Mouse (Mus musculus): ENCODE measurements around the gene Irf9. TPM values are rescaled to one million over a fixed set of nuclear protein-coding genes. Genes with fewer than 3 reads are reported as not detected.

Gene Irf9
- polyA plus RNA-seq, 1 experiment = 3.3 TPM

DNA sequence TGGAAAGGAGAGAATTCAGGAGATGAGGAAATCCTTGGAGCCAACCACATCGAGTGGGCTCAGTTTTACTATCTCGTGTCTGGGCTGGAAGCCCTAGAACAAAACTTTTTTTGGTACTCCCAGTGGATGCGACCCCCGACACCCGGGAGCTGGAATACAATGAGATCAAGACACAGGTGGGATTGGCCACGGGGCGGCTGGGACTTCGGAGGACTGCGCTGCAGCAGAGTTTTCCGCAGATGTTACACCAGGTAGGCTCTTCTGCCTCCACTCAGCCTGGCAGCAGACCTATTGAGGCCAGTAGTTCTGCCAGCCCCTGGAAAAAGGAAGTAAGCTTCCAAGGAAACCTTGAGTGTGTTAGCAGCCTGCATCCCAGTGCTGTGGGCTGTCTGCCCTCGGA is 40.1 kb upstream of the Irf9 start:
- TF ChIP-seq GATA1 (IDR thresholded peaks at IDR 0.05; ENCODE audit: low read length) (no peak), TAL1 (IDR thresholded peaks at IDR 0.05; ENCODE audit: low read length) (no peak)
- Histone ChIP-seq H3K36me3 (ENCODE audit: control insufficient read depth) (peaks cover 70% of the 10 kb centered on the region), H3K4me1 (ENCODE audit: control insufficient read depth) (peaks cover 38% of the 10 kb centered on the region), H3K9me3 (ENCODE audit: control insufficient read depth, low read length) (no peaks in the 10 kb centered on the region), H3K4me3 (replicated peaks) (no peak overlapping the region), H3K27me3 (ENCODE audit: control insufficient read depth) (no peaks in the 10 kb centered on the region)

DNA sequence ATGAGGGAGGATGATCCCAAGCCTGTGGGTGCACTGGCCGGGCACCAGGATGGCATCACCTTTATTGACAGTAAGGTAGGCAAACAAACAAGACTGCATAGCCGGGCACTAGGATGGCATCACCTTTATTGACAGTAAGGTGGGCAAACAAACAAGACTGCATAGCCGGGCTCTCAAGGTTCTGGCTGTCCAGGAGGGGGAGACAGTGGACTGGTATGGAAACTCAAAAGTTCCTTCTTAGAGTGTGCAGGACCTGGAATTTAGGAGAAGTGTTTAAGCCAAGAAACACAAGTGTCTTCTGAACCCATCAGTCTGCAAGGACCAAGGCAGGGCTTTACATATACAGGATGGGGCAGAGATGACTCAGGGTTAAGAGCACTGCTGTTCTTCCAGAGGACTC is 37.6 kb upstream of the Irf9 start:
- no peaks in the 10 kb centered on the region for H3K27me3 ChIP-seq (ENCODE audit: control insufficient read depth)
- H3K9me3 ChIP-seq (ENCODE audit: control insufficient read depth, low read length) = no peaks in the 10 kb centered on the region
- peaks cover 93% of the 10 kb centered on the region for H3K36me3 ChIP-seq (ENCODE audit: control insufficient read depth)
- no peak overlapping the region for H3K4me3 ChIP-seq (replicated peaks)
- no peak for TF ChIP-seq GATA1 (IDR thresholded peaks at IDR 0.05; ENCODE audit: low read length)
- TF ChIP-seq TAL1 (IDR thresholded peaks at IDR 0.05; ENCODE audit: low read length) = no peak
- peaks cover 26% of the 10 kb centered on the region for H3K4me1 ChIP-seq (ENCODE audit: control insufficient read depth)

DNA sequence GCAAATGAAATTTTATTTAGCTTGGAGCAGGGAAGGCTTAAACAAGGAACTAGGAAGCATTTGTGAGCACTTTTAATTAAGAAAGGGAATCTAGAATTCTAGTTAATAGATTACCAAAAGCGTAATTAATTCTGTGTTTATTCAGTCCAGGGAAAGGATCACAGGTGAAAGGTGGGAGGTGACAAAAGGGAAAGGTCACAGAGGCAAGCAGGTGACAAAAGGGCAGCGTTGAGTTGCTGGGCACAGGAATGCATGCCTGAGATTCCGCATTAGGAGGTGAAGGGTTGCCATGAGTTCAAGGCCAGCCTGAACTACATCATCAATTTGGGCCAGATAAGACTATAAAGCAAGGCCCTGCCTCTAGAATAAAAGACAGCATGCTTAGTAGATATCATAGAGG is 35.9 kb upstream of the Irf9 start:
- TF ChIP-seq GATA1 (IDR thresholded peaks at IDR 0.05; ENCODE audit: low read length) (no peak), TAL1 (IDR thresholded peaks at IDR 0.05; ENCODE audit: low read length) (no peak)

DNA sequence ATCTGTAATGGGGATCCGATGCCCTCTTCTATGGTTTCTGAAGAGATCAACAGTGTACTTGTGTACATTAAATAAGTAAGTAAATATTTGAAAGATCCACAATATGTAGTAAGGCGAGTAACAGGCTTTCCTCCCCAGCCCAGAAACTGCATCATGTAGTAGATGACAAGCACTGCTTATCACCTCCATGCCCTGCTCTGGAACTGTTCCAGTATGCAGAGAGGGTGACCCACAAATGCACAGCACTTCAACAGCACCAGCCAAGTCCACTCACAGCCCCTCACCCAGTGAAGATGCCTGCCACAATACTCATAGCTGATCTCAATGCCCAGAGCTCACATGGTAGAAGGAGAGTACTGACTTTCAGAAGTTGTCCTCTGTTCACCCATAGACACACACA is 32.8 kb upstream of the Irf9 start:
- peaks cover 50% of the 10 kb centered on the region for H3K36me3 ChIP-seq (ENCODE audit: control insufficient read depth)
- no peak overlapping the region for H3K4me3 ChIP-seq (replicated peaks)
- no peaks in the 10 kb centered on the region for H3K27me3 ChIP-seq (ENCODE audit: control insufficient read depth)
- H3K4me1 ChIP-seq (ENCODE audit: control insufficient read depth) = peaks cover 13% of the 10 kb centered on the region
- no peaks in the 10 kb centered on the region for H3K9me3 ChIP-seq (ENCODE audit: control insufficient read depth, low read length)
- no peak for TF ChIP-seq TAL1 (IDR thresholded peaks at IDR 0.05; ENCODE audit: low read length)
- no peak for TF ChIP-seq GATA1 (IDR thresholded peaks at IDR 0.05; ENCODE audit: low read length)

More for the DNA sequence above, 35.9 kb upstream of the Irf9 start:
- Histone ChIP-seq H3K4me3 (replicated peaks) (no peak overlapping the region), H3K4me1 (ENCODE audit: control insufficient read depth) (peaks cover 21% of the 10 kb centered on the region), H3K27me3 (ENCODE audit: control insufficient read depth) (no peaks in the 10 kb centered on the region), H3K36me3 (ENCODE audit: control insufficient read depth) (peaks cover 81% of the 10 kb centered on the region), H3K9me3 (ENCODE audit: control insufficient read depth, low read length) (no peaks in the 10 kb centered on the region)

DNA sequence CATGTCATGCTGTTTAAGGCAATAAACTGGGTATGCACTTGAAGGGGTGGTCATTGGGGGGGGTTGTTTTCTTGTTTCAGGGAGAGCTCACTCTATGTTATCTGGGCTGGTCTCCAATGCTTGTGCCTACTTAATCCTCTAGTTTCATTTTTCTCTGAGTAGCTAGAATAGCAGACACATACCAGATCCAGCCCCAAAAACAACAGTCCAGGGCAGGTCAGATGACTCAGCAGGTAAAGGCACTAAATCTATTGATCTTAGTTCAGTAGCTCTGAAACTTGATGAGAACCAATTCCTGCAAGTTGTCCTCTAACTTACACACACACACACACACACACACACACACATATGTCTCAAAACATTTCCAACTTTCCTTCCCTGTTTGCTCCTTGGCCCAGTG is 31.6 kb upstream of the Irf9 start:
- Histone ChIP-seq H3K9me3 (ENCODE audit: control insufficient read depth, low read length) (no peaks in the 10 kb centered on the region), H3K27me3 (ENCODE audit: control insufficient read depth) (no peaks in the 10 kb centered on the region), H3K4me3 (replicated peaks) (no peak overlapping the region), H3K36me3 (ENCODE audit: control insufficient read depth) (peaks cover 38% of the 10 kb centered on the region), H3K4me1 (ENCODE audit: control insufficient read depth) (peaks cover 20% of the 10 kb centered on the region)
- TF ChIP-seq TAL1 (IDR thresholded peaks at IDR 0.05; ENCODE audit: low read length) (no peak), GATA1 (IDR thresholded peaks at IDR 0.05; ENCODE audit: low read length) (no peak)

DNA sequence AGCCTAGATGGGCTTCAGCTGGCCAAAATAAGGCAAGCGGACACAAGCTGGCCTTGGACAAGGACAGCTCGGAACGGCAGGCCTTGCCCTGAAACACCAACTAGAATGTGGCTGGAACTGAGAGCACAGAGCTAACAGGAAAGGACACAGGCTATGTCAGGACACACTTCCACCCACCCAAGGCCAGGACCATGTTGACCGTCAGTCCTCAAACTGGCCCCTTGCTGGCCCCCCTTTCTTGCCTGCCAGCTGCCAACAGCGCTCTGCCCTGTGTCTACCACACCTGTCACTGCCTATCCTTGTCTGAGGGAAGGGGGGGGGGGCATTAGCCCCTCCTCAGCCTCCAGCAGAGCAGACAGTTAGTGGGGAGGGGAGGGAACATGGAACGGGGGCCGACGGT is 28.1 kb upstream of the Irf9 start, which contains the start of gene Fitm1:
TSS of gene Fitm1 (plus strand) at position 316 of the 400 bp plus-strand sequence.
- no peak for TF ChIP-seq GATA1 (IDR thresholded peaks at IDR 0.05; ENCODE audit: low read length)
- no peak for TF ChIP-seq TAL1 (IDR thresholded peaks at IDR 0.05; ENCODE audit: low read length)
- Histone ChIP-seq H3K36me3 (ENCODE audit: control insufficient read depth) (peaks cover 10% of the 10 kb centered on the region), H3K27me3 (ENCODE audit: control insufficient read depth) (no peaks in the 10 kb centered on the region), H3K4me1 (ENCODE audit: control insufficient read depth) (peaks cover 46% of the 10 kb centered on the region), H3K9me3 (ENCODE audit: control insufficient read depth, low read length) (no peaks in the 10 kb centered on the region), H3K4me3 (replicated peaks) (no peak within 1 kb of the TSS)

DNA sequence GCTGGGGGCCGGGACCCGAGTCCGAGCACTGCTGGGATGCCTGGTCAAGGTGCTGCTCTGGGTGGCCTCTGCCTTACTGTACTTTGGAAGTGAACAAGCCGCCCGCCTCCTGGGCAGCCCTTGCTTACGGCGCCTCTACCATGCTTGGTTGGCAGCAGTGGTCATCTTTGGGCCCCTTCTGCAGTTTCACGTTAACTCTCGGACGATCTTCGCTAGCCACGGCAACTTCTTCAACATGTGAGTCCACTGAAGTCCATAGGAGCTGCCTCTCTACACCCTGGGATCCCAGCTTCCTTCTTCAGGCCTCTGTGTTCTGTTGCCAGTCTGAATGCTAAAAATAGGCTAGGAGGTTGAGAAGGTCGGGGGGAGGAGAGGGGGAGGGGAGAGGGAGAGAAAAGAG is 27.7 kb upstream of the Irf9 start:
- peaks cover 11% of the 10 kb centered on the region for H3K36me3 ChIP-seq (ENCODE audit: control insufficient read depth)
- TF ChIP-seq GATA1 (IDR thresholded peaks at IDR 0.05; ENCODE audit: low read length) = no peak
- TF ChIP-seq TAL1 (IDR thresholded peaks at IDR 0.05; ENCODE audit: low read length) = no peak
- H3K4me3 ChIP-seq (replicated peaks) = no peak overlapping the region
- H3K27me3 ChIP-seq (ENCODE audit: control insufficient read depth) = no peaks in the 10 kb centered on the region
- H3K4me1 ChIP-seq (ENCODE audit: control insufficient read depth) = peaks cover 48% of the 10 kb centered on the region
- no peaks in the 10 kb centered on the region for H3K9me3 ChIP-seq (ENCODE audit: control insufficient read depth, low read length)

DNA sequence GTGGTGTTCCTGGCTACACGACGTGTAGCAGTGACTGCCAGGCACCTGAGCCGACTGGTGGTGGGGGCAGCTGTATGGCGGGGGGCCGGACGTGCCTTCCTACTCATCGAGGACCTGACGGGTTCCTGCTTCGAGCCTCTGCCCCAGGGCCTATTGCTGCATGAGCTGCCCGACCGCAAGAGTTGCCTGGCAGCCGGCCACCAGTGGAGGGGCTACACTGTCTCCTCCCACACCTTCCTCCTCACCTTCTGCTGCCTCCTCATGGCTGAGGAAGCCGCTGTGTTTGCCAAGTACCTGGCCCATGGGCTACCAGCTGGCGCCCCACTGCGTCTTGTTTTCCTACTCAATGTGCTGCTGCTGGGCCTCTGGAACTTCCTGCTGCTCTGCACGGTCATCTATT is 27.0 kb upstream of the Irf9 start:
- TF ChIP-seq TAL1 (IDR thresholded peaks at IDR 0.05; ENCODE audit: low read length) = no peak
- no peak for TF ChIP-seq GATA1 (IDR thresholded peaks at IDR 0.05; ENCODE audit: low read length)
- Histone ChIP-seq H3K36me3 (ENCODE audit: control insufficient read depth) (peaks cover 17% of the 10 kb centered on the region), H3K4me1 (ENCODE audit: control insufficient read depth) (peaks cover 48% of the 10 kb centered on the region), H3K9me3 (ENCODE audit: control insufficient read depth, low read length) (no peaks in the 10 kb centered on the region), H3K4me3 (replicated peaks) (no peak overlapping the region), H3K27me3 (ENCODE audit: control insufficient read depth) (no peaks in the 10 kb centered on the region)

DNA sequence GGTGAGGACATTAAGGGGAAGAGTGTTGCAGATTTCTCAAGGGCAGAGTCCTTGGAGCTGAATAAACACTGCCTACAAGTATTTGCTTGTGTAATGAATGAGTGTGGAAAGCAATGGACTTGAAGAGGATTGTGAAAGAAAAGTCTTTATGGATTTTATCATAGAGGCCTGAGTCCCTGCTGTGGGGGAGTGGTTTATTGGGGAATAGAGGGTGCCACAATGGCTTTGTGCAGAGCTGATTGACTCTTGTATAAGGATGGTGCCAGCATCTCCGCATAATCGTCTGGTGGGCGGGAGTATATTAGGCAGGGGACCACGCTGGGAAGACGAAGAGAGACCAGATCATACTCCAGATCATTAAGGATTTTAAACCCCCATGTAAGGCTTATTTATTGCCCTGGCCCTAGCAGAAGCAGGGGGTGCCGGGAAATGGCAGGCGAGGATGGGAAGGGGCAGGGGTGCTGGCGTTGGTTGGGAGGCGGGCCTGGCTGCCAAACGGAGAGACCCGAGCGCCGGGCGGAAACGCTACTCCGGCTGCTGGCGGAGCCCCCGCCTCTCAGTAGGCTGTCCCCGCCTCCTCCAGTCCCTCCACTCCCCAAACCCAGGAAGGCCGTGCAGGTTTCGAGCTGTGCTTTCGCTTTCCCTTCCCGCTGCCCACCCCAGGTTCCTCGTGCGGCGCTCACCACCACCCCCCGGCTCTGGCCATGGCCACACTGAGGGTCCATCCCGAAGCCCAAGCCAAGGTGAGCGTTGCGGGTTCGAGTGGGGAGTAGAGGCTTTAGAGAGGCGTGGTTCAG is 25.3 kb upstream of the Irf9 start, which contains the start of gene Psme1:
TSS of gene Psme1 (plus strand) at position 253 of the 797 bp plus-strand sequence.
- peaks cover 25% of the 10 kb centered on the region for H3K36me3 ChIP-seq (ENCODE audit: control insufficient read depth)
- no peaks in the 10 kb centered on the region for H3K27me3 ChIP-seq (ENCODE audit: control insufficient read depth)
- peak within 1 kb of the TSS; percentile 67 for H3K4me3 ChIP-seq (replicated peaks)
- H3K9me3 ChIP-seq (ENCODE audit: control insufficient read depth, low read length) = no peaks in the 10 kb centered on the region
- peaks cover 48% of the 10 kb centered on the region for H3K4me1 ChIP-seq (ENCODE audit: control insufficient read depth)
- TF ChIP-seq GATA1 (IDR thresholded peaks at IDR 0.05; ENCODE audit: low read length) = no peak
- TF ChIP-seq TAL1 (IDR thresholded peaks at IDR 0.05; ENCODE audit: low read length) = no peak

All from erythroblast, embryonic 14.5 days (primary cell).